ENCODE assay signal across 9 mouse cellular contexts in genomic region chr11:78856310-78856709, GRCm38 (mm10). TPM values are rescaled to one million over a fixed set of nuclear protein-coding genes. Genes with fewer than 3 reads are reported as not detected.
A peak's percentile ranks its signal among the peaks of the same experiment; 100 is the strongest.
DNase-seq lines count a peak whose midpoint lies in the region; ATAC-seq and TF ChIP-seq lines count a peak whose summit lies in the region.
"Had no signal": no experiment of that assay in that cellular context is flagged by ENCODE, and none has a peak within 500 bp of the region (broad histone marks: within the 10 kb centered on the region; RNA-seq: fewer than 3 reads in every experiment).

No protein-coding gene starts in this region.

- no peaks in the 10 kb centered on the region for H3K79me2 ChIP-seq in MEL (ENCODE audit: control insufficient read depth, insufficient read depth, low read length, poor library complexity)

- no peak for TF ChIP-seq POLR2A in MEL (IDR thresholded peaks at IDR 0.05; ENCODE audit: control insufficient read depth in 1 of 2, insufficient read depth in 1 of 2, low read depth in 1 of 2, low read length in 2 of 2, poor library complexity in 1 of 2)
- no peak for TF ChIP-seq POLR2A in limb, embryonic 14.5 days (IDR thresholded peaks at IDR 0.05; ENCODE audit: borderline replicate concordance, extremely low read depth, insufficient read depth, insufficient read length)

- H3K9me3 ChIP-seq in MEL (replicated peaks; ENCODE audit: insufficient read depth, low read length), result no peaks in the 10 kb centered on the region
- H3K9me3 ChIP-seq in limb, embryonic 14.5 days (ENCODE audit: control insufficient read depth, low read length), result no peaks in the 10 kb centered on the region
- H3K9me3 ChIP-seq: heart, embryonic 15.5 days had no signal

- no peak for ATAC-seq in limb, embryonic 14.5 days (ENCODE audit: low FRiP score, low read depth)

- TF ChIP-seq RAD21 in MEL (IDR thresholded peaks at IDR 0.05; ENCODE audit: low read depth, low read length), result peak; percentile 89

- 11% methylated on average over 7 of the region's 7 CpGs for WGBS in limb, embryonic 14.5 days

- no peak for TF ChIP-seq EP300 in MEL (IDR thresholded peaks at IDR 0.05; ENCODE audit: low read depth in 1 of 2, low read length in 2 of 2)

- no peak overlapping the region for H3K27ac ChIP-seq in MEL (ENCODE audit: control insufficient read depth, low read depth, low read length)
- H3K27ac ChIP-seq in limb, embryonic 14.5 days (replicated peaks; ENCODE audit: low read depth, low read length), result no peak overlapping the region
- H3K27ac ChIP-seq: heart, embryonic 15.5 days had no signal

- no peak overlapping the region for H3K4me2 ChIP-seq in limb, embryonic 14.5 days (replicated peaks; ENCODE audit: low read depth, low read length, severe bottlenecking)
- H3K4me2 ChIP-seq: heart, embryonic 15.5 days had no signal

- peak overlapping the region in 1 of 2 experiments; percentile 7; a peak in 1 of 4 replicates for H3K4me3 ChIP-seq in MEL (ENCODE audit: control insufficient read depth in 1 of 2, insufficient read depth in 1 of 2, low read depth in 2 of 2, low read length in 2 of 2)
- no peak overlapping the region for H3K4me3 ChIP-seq in limb, embryonic 14.5 days (replicated peaks; ENCODE audit: low read length)
- H3K4me3 ChIP-seq: heart, embryonic 15.5 days had no signal

- DNase-seq in 3134 (ENCODE audit: extremely low read depth, insufficient read length, low spot score), result peak; percentile 35
- DNase-seq in MEL (ENCODE audit: low read depth, low spot score), result peak; percentile 90
- peak; percentile 56 for DNase-seq in cerebellum, adult 11-12 months
- peak; percentile 36 to 75 for DNase-seq in frontal cortex, postnatal 14 days (ENCODE audit: low spot score in 2 of 2)
- DNase-seq in kidney, adult 8-10 months, result peak; percentile 55 to 82
- peak; percentile 75 for DNase-seq in limb, embryonic 14.5 days (ENCODE audit: low spot score)
- DNase-seq in ovary, adult 18-20 months (ENCODE audit: low spot score), result peak; percentile 44
- DNase-seq in thymus, postnatal 0 days (ENCODE audit: low spot score), result peak; percentile 82

- no peaks in the 10 kb centered on the region for H3K36me3 ChIP-seq in MEL (ENCODE audit: control insufficient read depth in 1 of 2, insufficient read depth in 2 of 2, low read length in 2 of 2)
- H3K36me3 ChIP-seq in limb, embryonic 14.5 days (ENCODE audit: control insufficient read depth, insufficient read depth, low read length), result no peaks in the 10 kb centered on the region
- H3K36me3 ChIP-seq: heart, embryonic 15.5 days had no signal

- peaks cover 17% of the 10 kb centered on the region in 2 experiments for H3K27me3 ChIP-seq in MEL (ENCODE audit: control insufficient read depth in 1 of 2, insufficient read depth in 2 of 2, low read length in 2 of 2)
- H3K27me3 ChIP-seq in limb, embryonic 14.5 days (ENCODE audit: control insufficient read depth, insufficient read depth, low read length), result no peaks in the 10 kb centered on the region
- H3K27me3 ChIP-seq: heart, embryonic 15.5 days had no signal

- no peak overlapping the region for H3K9ac ChIP-seq in MEL (ENCODE audit: control insufficient read depth, low read depth, low read length, poor library complexity, severe bottlenecking)
- no peak overlapping the region for H3K9ac ChIP-seq in limb, embryonic 14.5 days (ENCODE audit: low read depth, low read length, severe bottlenecking)
- H3K9ac ChIP-seq: heart, embryonic 15.5 days had no signal

- TF ChIP-seq CTCF in MEL (IDR thresholded peaks at IDR 0.05 in 2 of 3, conservative IDR thresholded peaks at IDR 0.05 in 1 of 3; ENCODE audit: control insufficient read depth in 1 of 3, insufficient read depth in 1 of 3, low read depth in 2 of 3, low read length in 3 of 3, poor library complexity in 1 of 3, severe bottlenecking in 1 of 3), result peak; percentile 98 to 100 (median 99)

- H3K4me1 ChIP-seq in MEL (ENCODE audit: control insufficient read depth in 1 of 2, insufficient read depth in 2 of 2, low read length in 2 of 2), result no peaks in the 10 kb centered on the region
- no peaks in the 10 kb centered on the region; the same call in 1 of the 2 replicates for H3K4me1 ChIP-seq in limb, embryonic 14.5 days (ENCODE audit: control insufficient read depth, insufficient read depth, low read length)
- H3K4me1 ChIP-seq: heart, embryonic 15.5 days had no signal

TF ChIP-seq in MEL, 35 proteins besides CTCF, POLR2A, EP300 and RAD21:
- no peak for TF ChIP-seq ETS1 (IDR thresholded peaks at IDR 0.05; ENCODE audit: low read depth, low read length)
- TF ChIP-seq NELFE (IDR thresholded peaks at IDR 0.05; ENCODE audit: low read depth, low read length), result no peak
- peak; percentile 81; the same call in 1 of the 2 replicates for TF ChIP-seq MYC (IDR thresholded peaks at IDR 0.05; ENCODE audit: low read depth, low read length)
- TF ChIP-seq SMC3 (IDR thresholded peaks at IDR 0.05; ENCODE audit: low read depth, low read length), result peak; percentile 98
- no peak for TF ChIP-seq CHD2 (IDR thresholded peaks at IDR 0.05; ENCODE audit: low read length)
- peak; percentile 91 for TF ChIP-seq ZC3H11A (IDR thresholded peaks at IDR 0.05; ENCODE audit: low read depth, low read length)
- no peak for TF ChIP-seq HCFC1 (IDR thresholded peaks at IDR 0.05; ENCODE audit: low read depth, low read length)
- TF ChIP-seq GATA1 (IDR thresholded peaks at IDR 0.05; ENCODE audit: low read depth, low read length), result no peak
- no peak for TF ChIP-seq POLR2AphosphoS2 (IDR thresholded peaks at IDR 0.05; ENCODE audit: low read length)
- TF ChIP-seq USF1 (IDR thresholded peaks at IDR 0.05; ENCODE audit: low read depth, low read length), result 0 out of 2 replicates have a peak, but pooled peaks have one; percentile 30
- no peak for TF ChIP-seq MYB (IDR thresholded peaks at IDR 0.05; ENCODE audit: low read depth, low read length)
- no peak for TF ChIP-seq UBTF (IDR thresholded peaks at IDR 0.05; ENCODE audit: borderline replicate concordance, insufficient read depth, low read depth, low read length)
- TF ChIP-seq SIN3A (IDR thresholded peaks at IDR 0.05; ENCODE audit: low read length), result peak; percentile 43; the same call in 1 of the 2 replicates
- 0 out of 2 replicates have a peak, but pooled peaks have one; percentile 37 for TF ChIP-seq TCF12 (IDR thresholded peaks at IDR 0.05; ENCODE audit: low read depth, low read length)
- TF ChIP-seq KAT2A (conservative IDR thresholded peaks at IDR 0.05; ENCODE audit: low read depth, low read length), result no peak
- TF ChIP-seq USF2 (IDR thresholded peaks at IDR 0.05; ENCODE audit: borderline replicate concordance in 1 of 2, insufficient read depth in 1 of 2, low read depth in 1 of 2, low read length in 2 of 2), result no peak
- no peak for TF ChIP-seq BHLHE40 (IDR thresholded peaks at IDR 0.05; ENCODE audit: borderline replicate concordance, low read depth, low read length)
- TF ChIP-seq CHD1 (IDR thresholded peaks at IDR 0.05; ENCODE audit: low read depth, low read length), result no peak
- no peak for TF ChIP-seq RCOR1 (IDR thresholded peaks at IDR 0.05; ENCODE audit: low read depth, low read length)
- no peak for TF ChIP-seq JUND (IDR thresholded peaks at IDR 0.05; ENCODE audit: low read depth, low read length)
- peak; percentile 81 for TF ChIP-seq MAX (IDR thresholded peaks at IDR 0.05; ENCODE audit: low read length)
- no peak for TF ChIP-seq ZKSCAN1 (IDR thresholded peaks at IDR 0.05; ENCODE audit: low read depth, low read length)
- 0 out of 2 replicates have a peak, but pooled peaks have one; percentile 12 for TF ChIP-seq NRF1 (IDR thresholded peaks at IDR 0.05; ENCODE audit: insufficient read depth, low read depth, low read length, poor library complexity, severe bottlenecking)
- TF ChIP-seq ZNF384 (IDR thresholded peaks at IDR 0.05; ENCODE audit: low read depth, low read length), result no peak
- 0 out of 2 replicates have a peak, but pooled peaks have one; percentile 8 for TF ChIP-seq TBP (IDR thresholded peaks at IDR 0.05; ENCODE audit: low read depth, low read length)
- no peak for TF ChIP-seq TAL1 (IDR thresholded peaks at IDR 0.05; ENCODE audit: low read length)
- no peak for TF ChIP-seq MAFK (IDR thresholded peaks at IDR 0.05; ENCODE audit: borderline replicate concordance, low read depth, low read length)
- TF ChIP-seq E2F4 (IDR thresholded peaks at IDR 0.05; ENCODE audit: borderline replicate concordance, low read depth, low read length), result no peak
- TF ChIP-seq MXI1 (IDR thresholded peaks at IDR 0.05; ENCODE audit: low read depth, low read length), result 0 out of 2 replicates have a peak, but pooled peaks have one; percentile 40
- no peak for TF ChIP-seq MEF2A (IDR thresholded peaks at IDR 0.05; ENCODE audit: extremely low read depth, insufficient replicate concordance, low read depth, low read length, poor library complexity, severe bottlenecking)
- TF ChIP-seq POLR2AphosphoS5 (IDR thresholded peaks at IDR 0.05; ENCODE audit: borderline replicate concordance, low read depth, low read length), result no peak
- no peak for TF ChIP-seq GABPA (IDR thresholded peaks at IDR 0.05; ENCODE audit: low read depth, low read length)
- TF ChIP-seq MAZ (IDR thresholded peaks at IDR 0.05; ENCODE audit: low read depth, low read length), result 0 out of 2 replicates have a peak, but pooled peaks have one; percentile 47

RNA-seq across cellular contexts. Expression of gene Lyrm9, which starts 29.9 kb away (rescaled TPM):
- total RNA-seq in MEL (2012; rRNA removed), result 31.6 and 37.5 TPM in 2 replicates
- polyA plus RNA-seq in MEL (2012; ENCODE audit: insufficient read depth in 1 of 2, insufficient read length in 2 of 2, low read depth in 1 of 2, low replicate concordance in 2 of 2, missing spikeins in 1 of 2), result 10 to 100 TPM in 1 of 2 experiments, not detected in 1; 48.6 TPM
- polyA plus RNA-seq in limb, embryonic 14.5 days (2012; rRNA removed), result 8.3 and 10.1 TPM in 2 replicates
- polyA plus RNA-seq in limb, embryonic 14.5 days (2014; fragmentation: Nextera tagmentation; extraction: Ambion mirVana), result 14.0 and 15.1 TPM in 2 replicates
- 28.4 and 31.0 TPM in 2 replicates for polyA plus RNA-seq in thymus, postnatal 0 days (2015; fragmentation: Nextera tagmentation; extraction: Ambion mirVana)

Comparison
In these comparisons a context has a peak if more than half of its experiments do, and no peak if none do; other contexts are left out.
1. DNase-seq: peak in every context shown above with its lines; median percentile 90 in MEL; 82 in thymus, postnatal 0 days; 75 in limb, embryonic 14.5 days; 68 in kidney, adult 8-10 months; 56 in cerebellum, adult 11-12 months; 56 in frontal cortex, postnatal 14 days; 44 in ovary, adult 18-20 months; 35 in 3134.